Mouse (Mus musculus): ENCODE data around the gene Jmjd1c. TPM values are rescaled to one million over a fixed set of nuclear protein-coding genes. Genes with fewer than 3 reads are reported as not detected.
A peak's percentile ranks its signal among the peaks of the same experiment; 100 is the strongest.

Gene Jmjd1c
- total and polyA plus RNA-seq, 2 experiments from 2014 or later: 45.1 to 63.8 TPM

GRCm38 (mm10) chr10:67085124-67085523, 10.8 kb upstream of the Jmjd1c start:
- no peaks in the 10 kb centered on the region for H3K9me3 ChIP-seq (ENCODE audit: low read length)
- no peaks in the 10 kb centered on the region for H3K27me3 ChIP-seq (ENCODE audit: insufficient read depth, low read length)
- peak; percentile 63 for DNase-seq (ENCODE audit: low spot score)
- no peak overlapping the region for H3K4me3 ChIP-seq (ENCODE audit: low read depth, low read length)
- H3K9ac ChIP-seq (replicated peaks; ENCODE audit: low read length, poor library complexity, severe bottlenecking): no peak overlapping the region
- H3K4me1 ChIP-seq (ENCODE audit: insufficient read depth, low read length): no peaks in the 10 kb centered on the region
- no peak for ATAC-seq (ENCODE audit: low FRiP score)
- TF ChIP-seq CTCF (IDR thresholded peaks at IDR 0.05): no peak
- H3K4me2 ChIP-seq (ENCODE audit: low read depth, low read length, poor library complexity, severe bottlenecking): no peak overlapping the region
- no peak overlapping the region for H3K27ac ChIP-seq (ENCODE audit: low read depth, low read length)
- H3K36me3 ChIP-seq (ENCODE audit: insufficient read depth, low read length): no peaks in the 10 kb centered on the region
- WGBS: 78% methylated on average over 10 of the region's 10 CpGs

DNA sequence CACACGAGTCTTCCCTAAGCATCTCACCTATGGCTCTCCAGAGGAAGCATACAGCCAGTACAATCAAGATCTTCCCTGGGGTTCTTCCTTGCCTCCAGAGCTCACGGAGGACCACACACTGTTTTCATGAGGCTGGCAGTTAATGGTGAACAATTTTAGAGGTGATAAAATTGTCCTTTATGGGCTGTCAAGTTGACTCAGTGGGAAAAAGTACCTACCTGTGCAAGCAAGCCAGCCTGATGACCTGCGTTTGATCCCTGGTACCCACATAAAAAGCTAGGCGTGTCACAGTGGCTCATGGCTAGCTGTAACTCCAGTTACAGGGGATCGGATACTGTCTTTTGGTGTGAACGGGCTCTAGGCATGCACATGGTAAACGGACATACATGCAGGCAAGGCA, 10.0 kb upstream of the Jmjd1c start:
- Histone ChIP-seq H3K27ac (ENCODE audit: low read depth, low read length) (no peak overlapping the region), H3K4me1 (ENCODE audit: insufficient read depth, low read length) (no peaks in the 10 kb centered on the region), H3K4me2 (ENCODE audit: low read depth, low read length, poor library complexity, severe bottlenecking) (no peak overlapping the region), H3K36me3 (ENCODE audit: insufficient read depth, low read length) (no peaks in the 10 kb centered on the region), H3K9me3 (ENCODE audit: low read length) (no peaks in the 10 kb centered on the region), H3K4me3 (ENCODE audit: low read depth, low read length) (no peak overlapping the region), H3K9ac (replicated peaks; ENCODE audit: low read length, poor library complexity, severe bottlenecking) (no peak overlapping the region), H3K27me3 (ENCODE audit: insufficient read depth, low read length) (no peaks in the 10 kb centered on the region)
- DNase-seq (ENCODE audit: low spot score): no peak
- ATAC-seq (ENCODE audit: low FRiP score): no peak
- TF ChIP-seq CTCF (IDR thresholded peaks at IDR 0.05): no peak
- 89% methylated on average over 7 of the region's 7 CpGs for WGBS

DNA sequence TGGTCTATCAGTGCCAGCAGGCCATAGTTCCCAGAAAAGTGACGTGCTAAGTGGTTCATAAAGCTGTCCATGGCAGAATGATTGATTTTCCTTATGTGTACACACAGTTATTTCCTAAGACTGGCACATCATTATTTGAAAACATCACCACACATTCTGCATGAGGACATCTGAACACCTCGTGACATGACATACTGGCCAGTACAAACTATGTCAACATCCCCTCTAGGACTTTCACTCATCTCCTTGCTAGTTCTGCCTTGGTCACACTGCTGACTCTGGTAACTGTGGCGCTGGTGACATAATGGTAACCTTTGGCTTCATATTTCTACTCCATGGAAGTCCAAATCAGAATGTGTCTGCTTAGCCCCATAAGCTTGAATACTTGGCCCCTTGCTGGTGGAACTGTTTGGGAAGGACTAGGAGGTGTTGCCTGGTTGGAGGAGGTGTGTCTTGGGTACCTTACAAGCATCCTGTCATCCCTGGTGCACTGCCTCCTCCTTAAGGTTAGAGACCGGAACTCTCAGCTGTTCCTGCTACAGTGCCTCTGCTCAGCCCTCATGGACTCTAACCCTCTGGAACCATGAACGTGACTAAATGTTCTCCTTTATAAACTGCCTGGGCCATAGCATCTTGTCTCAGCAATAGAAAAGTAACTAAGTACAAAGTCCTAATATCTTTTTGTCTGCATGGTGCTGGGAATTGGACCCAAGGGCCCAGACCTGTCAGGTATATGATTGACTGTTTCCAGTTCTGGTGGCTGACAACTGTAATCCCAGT, 8.3 kb upstream of the Jmjd1c start:
- WGBS: 95% methylated on average over 5 of the region's 5 CpGs
- Histone ChIP-seq H3K27ac (ENCODE audit: low read depth, low read length) (no peak overlapping the region), H3K4me3 (ENCODE audit: low read depth, low read length) (no peak overlapping the region), H3K4me2 (ENCODE audit: low read depth, low read length, poor library complexity, severe bottlenecking) (no peak overlapping the region), H3K9ac (replicated peaks; ENCODE audit: low read length, poor library complexity, severe bottlenecking) (no peak overlapping the region), H3K4me1 (ENCODE audit: insufficient read depth, low read length) (no peaks in the 10 kb centered on the region), H3K9me3 (ENCODE audit: low read length) (no peaks in the 10 kb centered on the region), H3K27me3 (ENCODE audit: insufficient read depth, low read length) (no peaks in the 10 kb centered on the region), H3K36me3 (ENCODE audit: insufficient read depth, low read length) (no peaks in the 10 kb centered on the region)
- no peak for ATAC-seq (ENCODE audit: low FRiP score)
- no peak for TF ChIP-seq CTCF (IDR thresholded peaks at IDR 0.05)
- DNase-seq (ENCODE audit: low spot score): no peak

- Histone ChIP-seq H3K4me3 (ENCODE audit: low read depth, low read length) (no peak overlapping the region), H3K9ac (replicated peaks; ENCODE audit: low read length, poor library complexity, severe bottlenecking) (no peak overlapping the region), H3K9me3 (ENCODE audit: low read length) (no peaks in the 10 kb centered on the region), H3K4me2 (ENCODE audit: low read depth, low read length, poor library complexity, severe bottlenecking) (no peak overlapping the region), H3K4me1 (ENCODE audit: insufficient read depth, low read length) (no peaks in the 10 kb centered on the region), H3K27me3 (ENCODE audit: insufficient read depth, low read length) (no peaks in the 10 kb centered on the region), H3K27ac (ENCODE audit: low read depth, low read length) (no peak overlapping the region), H3K36me3 (ENCODE audit: insufficient read depth, low read length) (no peaks in the 10 kb centered on the region)
- no peak for TF ChIP-seq CTCF (IDR thresholded peaks at IDR 0.05)
- DNase-seq (ENCODE audit: low spot score) (no peak), ATAC-seq (ENCODE audit: low FRiP score) (no peak)
- 93% methylated on average over 4 of the region's 4 CpGs for WGBS
Measured at GRCm38 (mm10) chr10:67090611-67091010, 5.3 kb upstream of the Jmjd1c start.

GRCm38 (mm10) chr10:67094922-67095321, 1.0 kb upstream of the Jmjd1c start:
- WGBS: 87% methylated on average over 7 of the region's 7 CpGs
- Histone ChIP-seq H3K4me2 (ENCODE audit: low read depth, low read length, poor library complexity, severe bottlenecking) (no peak overlapping the region), H3K9ac (replicated peaks; ENCODE audit: low read length, poor library complexity, severe bottlenecking) (no peak overlapping the region), H3K27me3 (ENCODE audit: insufficient read depth, low read length) (no peaks in the 10 kb centered on the region), H3K4me3 (ENCODE audit: low read depth, low read length) (no peak overlapping the region), H3K36me3 (ENCODE audit: insufficient read depth, low read length) (no peaks in the 10 kb centered on the region), H3K27ac (ENCODE audit: low read depth, low read length) (no peak overlapping the region), H3K4me1 (ENCODE audit: insufficient read depth, low read length) (peaks cover 13% of the 10 kb centered on the region), H3K9me3 (ENCODE audit: low read length) (no peaks in the 10 kb centered on the region)
- ATAC-seq (ENCODE audit: low FRiP score): no peak
- TF ChIP-seq CTCF (IDR thresholded peaks at IDR 0.05): no peak
- no peak for DNase-seq (ENCODE audit: low spot score)

- ATAC-seq (ENCODE audit: low FRiP score): peak; percentile 82
- H3K4me1 ChIP-seq (ENCODE audit: insufficient read depth, low read length): peaks cover 19% of the 10 kb centered on the region
- WGBS: under 1% methylated on average over 82 of the region's 97 CpGs
Measured at GRCm38 (mm10) chr10:67096621-67097436, 904 bp downstream of the Jmjd1c start, which contains the start of gene Reep3. Gene Reep3, minus strand, starts transcription at chr10:67096945.

More at GRCm38 (mm10) chr10:67096621-67097436, 904 bp downstream of the Jmjd1c start, which contains the start of gene Reep3:
- H3K27ac ChIP-seq (ENCODE audit: low read depth, low read length): peak within 1 kb of the TSS; percentile 94
- TF ChIP-seq CTCF (IDR thresholded peaks at IDR 0.05): no peak
- H3K4me3 ChIP-seq (ENCODE audit: low read depth, low read length): peak within 1 kb of the TSS; percentile 88
- H3K36me3 ChIP-seq (ENCODE audit: insufficient read depth, low read length): no peaks in the 10 kb centered on the region
- H3K9me3 ChIP-seq (ENCODE audit: low read length): no peaks in the 10 kb centered on the region
- DNase-seq (ENCODE audit: low spot score): peak; percentile 65
- H3K4me2 ChIP-seq (ENCODE audit: low read depth, low read length, poor library complexity, severe bottlenecking): peak within 1 kb of the TSS; percentile 75
- H3K9ac ChIP-seq (replicated peaks; ENCODE audit: low read length, poor library complexity, severe bottlenecking): peak within 1 kb of the TSS; percentile 93
- H3K27me3 ChIP-seq (ENCODE audit: insufficient read depth, low read length): no peaks in the 10 kb centered on the region

Data from midbrain, postnatal 0 days (tissue).